Mouse (Mus musculus) megakaryocyte, embryonic 14.5 days (primary cell): ENCODE results near the gene Pdxp.

Experiments
- FLI1 ChIP-seq: IDR thresholded peaks from 2 replicates; pipeline ENCODE4 v1.6.1; 2012; ENCODE audit warnings: low read length, inconsistent platforms, mixed read lengths
- GATA1 ChIP-seq: IDR thresholded peaks from 3 replicates; pipeline ENCODE4 v1.6.1; 2012; ENCODE audit warnings: mixed read lengths, low read length, inconsistent platforms, borderline replicate concordance

DNA sequence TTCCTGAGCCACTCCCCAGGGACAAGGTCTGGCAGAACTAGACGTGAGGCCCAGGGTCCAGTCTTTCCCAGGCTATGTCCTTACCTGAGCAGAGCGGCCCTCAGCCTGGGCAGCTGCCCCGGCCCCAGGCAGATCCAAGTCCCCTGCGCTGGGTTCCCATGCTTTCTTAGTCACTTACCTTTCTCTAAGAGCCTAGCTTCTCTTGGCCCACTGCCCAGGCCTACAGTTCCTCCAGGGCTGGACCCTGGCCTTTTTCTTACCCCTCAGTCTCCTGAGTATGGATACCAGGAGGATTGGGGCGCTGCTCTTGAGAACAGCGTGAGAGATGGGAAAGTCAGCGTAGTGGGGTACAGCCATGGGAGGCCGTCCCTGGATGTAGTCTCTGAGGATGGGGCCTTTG is 33.3 kb upstream of the Pdxp start:
- TF ChIP-seq GATA1: no peak
- no peak for TF ChIP-seq FLI1
